Mouse (Mus musculus) MEL-GATA-1-ER (cell line): Measurements from ENCODE around the gene Dtnbp1.

Experiments used
- DNase-seq: peaks from one replicate; pipeline ENCODE4 v3.0.0-alpha.2; 2012; ENCODE audit warnings: low read depth; ENCODE audit errors: extremely low read depth

Dtnbp1 gene

DNA sequence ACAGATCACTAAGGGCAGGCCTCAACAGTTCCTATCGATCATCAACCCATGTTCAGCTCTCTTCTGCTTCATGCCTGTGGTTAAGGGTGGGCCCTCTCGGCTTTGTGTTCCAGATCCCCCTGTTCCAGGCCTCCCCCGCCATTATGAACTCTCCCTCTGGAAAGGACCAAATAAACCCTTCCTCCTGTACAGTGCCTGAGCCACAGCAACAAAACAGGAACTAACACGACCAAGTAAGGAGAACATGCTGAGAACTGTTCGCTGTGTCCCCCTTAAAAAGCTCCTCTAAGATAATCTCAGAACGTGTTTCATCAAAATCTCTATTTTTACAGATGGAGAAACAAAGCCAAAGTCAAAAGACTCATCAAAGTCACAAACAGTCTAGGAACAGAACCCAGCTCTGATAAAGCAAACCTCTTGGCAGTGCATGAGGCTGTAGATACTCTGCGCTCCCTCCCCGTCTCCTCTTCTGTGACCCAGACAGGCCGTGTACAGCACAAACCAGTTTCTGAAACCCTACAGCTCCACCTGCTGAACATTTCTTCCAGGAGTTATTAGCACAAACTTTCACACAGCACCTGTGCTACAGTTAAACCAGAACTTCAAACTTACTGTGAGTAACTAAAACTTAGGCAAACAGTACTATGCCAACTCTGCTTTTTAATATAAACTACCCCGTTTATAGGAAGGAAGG lies 49.4 kb downstream of the Dtnbp1 start:
- DNase-seq: no peak

GRCm38 (mm10) chr13:44948320-44949250 lies 53.4 kb downstream of the Dtnbp1 start:
- no peak for DNase-seq

DNA sequence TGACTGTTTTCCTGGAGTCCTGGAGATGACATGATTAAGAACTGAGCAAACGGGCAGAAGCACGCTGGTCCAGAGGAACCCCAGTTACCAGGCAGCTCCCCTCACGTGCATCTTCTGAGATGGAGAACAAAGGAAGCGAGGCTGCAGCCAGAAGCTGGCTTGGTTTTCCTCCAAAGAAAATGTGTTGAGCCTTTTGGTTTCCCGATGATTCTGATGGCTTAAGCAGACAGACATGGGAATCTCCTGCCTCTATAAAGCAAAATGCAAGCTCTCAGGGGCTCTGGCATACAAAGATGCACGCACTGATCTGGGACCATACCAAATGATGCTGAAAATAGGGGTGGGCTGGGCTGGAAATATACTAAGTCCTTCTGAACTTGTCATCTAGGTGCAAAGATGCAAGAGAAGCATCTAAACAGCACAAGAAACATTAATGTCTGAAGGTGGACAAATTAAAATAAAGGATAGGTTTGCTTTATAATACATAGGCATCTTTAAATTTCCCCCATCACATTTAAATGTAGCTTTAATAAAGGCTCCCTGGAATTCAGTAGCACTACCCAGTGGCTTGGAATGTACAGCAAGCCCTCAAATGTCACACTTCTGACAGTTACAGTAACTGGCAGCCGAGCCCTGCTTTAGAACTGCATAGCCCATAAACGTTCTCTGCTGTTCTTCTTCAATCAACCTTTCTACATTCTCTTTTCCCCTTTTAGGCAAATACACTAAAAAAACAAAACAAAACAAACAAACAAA lies 54.9 kb downstream of the Dtnbp1 start:
- DNase-seq: no peak

GRCm38 (mm10) chr13:44943618-44944017 lies 58.3 kb downstream of the Dtnbp1 start:
- no peak for DNase-seq

DNA sequence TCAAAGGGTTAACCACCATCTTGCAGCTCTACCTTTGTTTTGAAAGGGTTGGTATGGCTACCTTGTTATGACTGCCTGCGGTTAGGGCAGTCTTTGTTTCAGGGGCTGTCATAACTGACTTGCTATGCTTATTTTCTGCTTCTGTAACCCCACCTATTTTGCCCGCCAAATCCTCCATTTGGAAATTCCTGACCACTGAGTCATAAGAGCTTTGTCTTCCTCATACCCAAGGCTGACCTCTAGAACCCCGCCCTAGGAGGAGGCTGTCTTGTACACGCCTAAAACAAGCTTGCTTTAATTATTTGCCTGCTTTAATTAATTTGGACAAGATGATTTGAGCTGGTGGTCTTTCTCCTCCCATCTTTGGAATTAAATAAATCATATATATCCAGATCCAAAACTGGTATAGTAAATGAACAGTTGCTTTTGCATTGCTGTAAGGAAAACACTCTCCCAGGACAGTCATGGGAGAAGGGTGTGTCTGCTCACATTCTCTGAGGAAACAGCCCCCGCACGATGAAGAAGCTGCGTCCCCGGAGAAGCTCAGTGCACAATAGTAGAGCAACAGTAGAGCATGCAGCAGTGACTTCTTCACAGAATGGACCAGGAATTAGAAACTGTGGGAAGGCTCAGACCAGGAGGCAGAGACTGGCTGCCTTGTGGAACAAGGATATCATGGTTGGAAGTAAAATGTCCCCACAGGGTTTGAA lies 62.5 kb downstream of the Dtnbp1 start:
- DNase-seq: no peak

DNA sequence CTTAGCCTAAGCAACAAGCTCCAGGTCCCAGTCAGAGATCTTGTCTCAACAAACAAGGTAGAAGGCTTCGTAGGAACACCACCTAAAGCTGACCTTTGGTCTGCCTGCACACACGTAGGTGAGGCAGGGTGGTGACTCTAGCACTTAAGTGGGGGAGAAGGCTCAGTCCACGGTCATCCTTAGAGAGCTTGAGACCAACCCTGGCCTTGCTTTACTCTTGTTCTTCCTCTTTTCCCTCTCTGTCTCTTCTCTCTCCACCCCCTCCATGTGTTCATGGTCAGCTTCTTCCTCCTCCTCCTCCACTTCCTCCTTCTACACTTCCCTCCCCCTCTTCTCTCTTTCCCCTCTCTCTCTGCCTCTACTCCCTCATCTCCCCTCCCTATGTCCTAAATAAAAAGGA lies 64.3 kb downstream of the Dtnbp1 start:
- DNase-seq: peak; percentile 63

- no peak for DNase-seq
Observed at GRCm38 (mm10) chr13:44933575-44933974, 68.4 kb downstream of the Dtnbp1 start.

- DNase-seq: no peak
Observed at GRCm38 (mm10) chr13:44932307-44933264, 69.4 kb downstream of the Dtnbp1 start.

GRCm38 (mm10) chr13:44926311-44926710 lies 75.6 kb downstream of the Dtnbp1 start:
- DNase-seq: no peak

DNA sequence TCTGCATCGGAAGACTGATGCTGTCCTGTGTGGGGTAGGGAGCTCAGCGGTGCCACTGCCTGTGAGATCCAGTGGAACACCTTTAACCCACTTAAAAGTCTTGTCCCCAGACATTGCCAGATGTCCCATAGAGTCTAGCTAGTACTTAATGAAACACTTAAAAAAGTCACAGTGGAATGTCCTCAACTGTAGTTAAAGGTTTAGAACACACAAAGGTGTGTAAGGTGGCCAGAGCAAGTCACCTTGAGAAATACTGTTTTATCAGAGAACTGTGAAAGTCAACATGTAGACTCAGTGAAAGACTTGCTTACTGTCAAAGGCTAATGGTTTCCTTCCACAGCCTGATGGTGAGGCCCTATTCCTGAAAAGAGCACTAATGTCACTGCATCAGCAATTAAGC lies 76.8 kb downstream of the Dtnbp1 start:
- DNase-seq: no peak

DNA sequence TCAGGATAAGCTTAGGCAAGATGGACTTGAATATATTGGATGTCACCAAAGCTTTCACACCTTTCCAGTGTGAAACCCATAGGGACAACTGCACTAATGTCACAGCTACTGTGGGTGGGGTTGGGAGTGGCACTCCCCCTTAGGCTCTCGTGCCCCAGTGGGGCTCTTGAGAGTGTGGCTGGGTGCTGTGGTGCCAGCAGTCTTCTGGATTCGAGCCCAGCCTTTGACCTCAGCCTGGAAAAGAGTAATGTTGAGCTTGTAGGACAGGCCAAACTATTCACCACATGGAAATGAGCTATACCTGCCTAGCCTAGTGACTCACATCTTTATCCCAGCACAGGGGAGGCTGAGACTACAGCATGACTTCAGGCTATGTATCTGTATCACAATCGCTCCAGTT lies 77.9 kb downstream of the Dtnbp1 start:
- DNase-seq: no peak

DNA sequence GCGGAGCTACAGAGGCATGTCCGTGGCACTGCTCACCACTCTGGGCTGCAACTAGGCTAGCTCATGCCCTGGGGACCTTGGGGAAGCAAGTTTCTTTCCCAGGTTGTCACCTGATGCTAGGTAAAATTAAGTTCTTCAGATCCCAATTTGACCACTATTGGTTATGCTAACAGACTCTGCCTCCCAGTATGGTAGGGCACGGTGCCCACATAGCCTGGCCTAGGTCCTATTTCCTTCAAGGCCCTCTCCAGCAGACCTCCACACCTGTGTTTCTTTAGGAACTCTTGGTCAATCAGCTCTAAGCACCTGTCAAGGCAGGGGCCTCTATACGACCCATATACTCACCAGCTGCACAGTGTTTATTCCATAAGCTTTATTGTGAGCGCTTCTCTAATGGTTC lies 80.2 kb downstream of the Dtnbp1 start:
- no peak for DNase-seq

DNA sequence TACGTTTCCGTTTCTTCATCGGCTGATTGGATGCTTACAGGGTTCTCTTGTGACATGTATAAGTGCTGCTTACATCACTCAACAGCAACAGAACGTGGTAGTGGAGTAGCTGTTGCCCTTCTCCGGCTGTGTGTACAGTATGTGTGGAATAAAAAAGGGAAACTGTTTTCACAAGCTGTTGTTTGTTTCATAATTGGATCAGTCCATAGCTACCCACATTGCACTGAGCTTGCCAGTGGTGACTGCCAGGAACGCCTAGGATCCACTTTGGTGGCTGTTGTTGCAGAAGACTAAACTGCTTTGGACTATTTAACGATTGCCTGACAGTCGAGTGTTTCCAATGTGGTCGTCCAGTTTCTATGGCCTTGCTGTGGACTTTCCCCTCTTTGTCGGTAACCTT lies 80.9 kb downstream of the Dtnbp1 start:
- no peak for DNase-seq

GRCm38 (mm10) chr13:44918269-44918668 lies 83.7 kb downstream of the Dtnbp1 start:
- no peak for DNase-seq

GRCm38 (mm10) chr13:44917202-44917601 lies 84.7 kb downstream of the Dtnbp1 start:
- DNase-seq: no peak

GRCm38 (mm10) chr13:44915945-44916344 lies 86.0 kb downstream of the Dtnbp1 start:
- peak; percentile 23 for DNase-seq

GRCm38 (mm10) chr13:44915382-44915781 lies 86.6 kb downstream of the Dtnbp1 start:
- no peak for DNase-seq

GRCm38 (mm10) chr13:44913560-44913959 lies 88.4 kb downstream of the Dtnbp1 start:
- no peak for DNase-seq

- DNase-seq: no peak
Observed at GRCm38 (mm10) chr13:44912851-44913250, 89.1 kb downstream of the Dtnbp1 start.

GRCm38 (mm10) chr13:44908790-44909189 lies 93.2 kb downstream of the Dtnbp1 start:
- DNase-seq: no peak
